Mouse (Mus musculus): Measurements from ENCODE around the gene Prr29.
A peak's percentile ranks its signal among the peaks of the same experiment; 100 is the strongest.
"Not testable (repeated sequence)": the region's sequence is repeated elsewhere in the genome, so short reads cannot be mapped to it uniquely, and the experiment has no call there.

The Prr29 gene

GRCm38 (mm10) chr11:106365366-106365765 lies at the start of gene Prr29:
Gene Prr29, plus strand, starts transcription at chr11:106365472.
- no peak for DNase-seq

GRCm38 (mm10) chr11:106316416-106316815 lies 48.9 kb upstream of the Prr29 start:
- no peak for DNase-seq

GRCm38 (mm10) chr11:106317801-106318200 lies 47.5 kb upstream of the Prr29 start:
- DNase-seq = no peak

- no peak for DNase-seq
Measured at GRCm38 (mm10) chr11:106318406-106319366, 46.6 kb upstream of the Prr29 start.

GRCm38 (mm10) chr11:106324858-106325257 lies 40.4 kb upstream of the Prr29 start:
- DNase-seq = no peak

- DNase-seq = peak; percentile 74 to 80
Measured at GRCm38 (mm10) chr11:106325566-106326206, 39.6 kb upstream of the Prr29 start.

- DNase-seq = no peak
Measured at GRCm38 (mm10) chr11:106326475-106326874, 38.8 kb upstream of the Prr29 start.

- DNase-seq = no peak
Measured at GRCm38 (mm10) chr11:106328521-106328920, 36.8 kb upstream of the Prr29 start.

- no peak for DNase-seq
Measured at GRCm38 (mm10) chr11:106329128-106329527, 36.1 kb upstream of the Prr29 start.

GRCm38 (mm10) chr11:106329682-106330081 lies 35.6 kb upstream of the Prr29 start:
- DNase-seq = peak; percentile 31

- peak; percentile 15 to 28 for DNase-seq
Measured at GRCm38 (mm10) chr11:106332458-106332857, 32.8 kb upstream of the Prr29 start.

GRCm38 (mm10) chr11:106334066-106334465 lies 31.2 kb upstream of the Prr29 start:
- no peak for DNase-seq

GRCm38 (mm10) chr11:106338029-106338428 lies 27.2 kb upstream of the Prr29 start:
- no peak for DNase-seq

- DNase-seq = no peak
Measured at GRCm38 (mm10) chr11:106338870-106339269, 26.4 kb upstream of the Prr29 start.

- not testable (repeated sequence) for DNase-seq
Measured at GRCm38 (mm10) chr11:106339323-106339722, 25.9 kb upstream of the Prr29 start.

- no peak for DNase-seq
Measured at GRCm38 (mm10) chr11:106340990-106341520, 24.2 kb upstream of the Prr29 start.

GRCm38 (mm10) chr11:106344910-106345309 lies 20.4 kb upstream of the Prr29 start:
- DNase-seq = no peak

- DNase-seq = no peak
Measured at GRCm38 (mm10) chr11:106349772-106350171, 15.5 kb upstream of the Prr29 start.

- DNase-seq = no peak
Measured at GRCm38 (mm10) chr11:106350853-106351252, 14.4 kb upstream of the Prr29 start.

- DNase-seq = no peak
Measured at GRCm38 (mm10) chr11:106351253-106351652, 14.0 kb upstream of the Prr29 start.

- DNase-seq = no peak
Measured at GRCm38 (mm10) chr11:106351941-106352340, 13.3 kb upstream of the Prr29 start.

- no peak for DNase-seq
Measured at GRCm38 (mm10) chr11:106353188-106353587, 12.1 kb upstream of the Prr29 start, which contains the start of gene Scn4a. Gene Scn4a, minus strand, starts transcription at chr11:106353288.

- DNase-seq = no peak
Measured at GRCm38 (mm10) chr11:106354181-106354580, 11.1 kb upstream of the Prr29 start.
